Mouse (Mus musculus) MEL (cell line): ENCODE measurements around the gene Selenom. TPM values are rescaled to one million over a fixed set of nuclear protein-coding genes. Genes with fewer than 3 reads are reported as not detected.

ENCODE experiments used
- DNase-seq: peaks from one replicate; pipeline ENCODE4 v3.0.0; 2011; ENCODE audit warnings: low read depth, low spot score
- H3K27ac ChIP-seq: 2 replicates; pipeline ENCODE4 v1.5.1; 2012; ENCODE audit warnings: low read depth, mild to moderate bottlenecking, control low read depth, low read length, moderate library complexity; ENCODE audit not compliant: control insufficient read depth
- H3K27me3 ChIP-seq, 2 experiments: fragments of 150-350 bp in 1 of 2; sonication (generic) in 1 of 2; 2 replicates each; pipeline ENCODE4 v1.6.1; 2012; ENCODE audit warnings: low read length in 2 of 2, mild to moderate bottlenecking in 2 of 2, improper control_type of control experiment in 1 of 2, moderate library complexity in 1 of 2; ENCODE audit not compliant: insufficient read depth in 2 of 2, control insufficient read depth in 1 of 2
- H3K36me3 ChIP-seq, 2 experiments: 2 replicates each; pipeline ENCODE4 v1.6.1; 2012 to 2014; ENCODE audit warnings: low read length in 2 of 2, improper control_type of control experiment in 1 of 2, inconsistent platforms in 1 of 2, mild to moderate bottlenecking in 1 of 2; ENCODE audit not compliant: insufficient read depth in 2 of 2, control insufficient read depth in 1 of 2
- H3K4me1 ChIP-seq, 2 experiments: fragments of 150-350 bp in 1 of 2; sonication (generic) in 1 of 2; 2 replicates each; pipeline ENCODE4 v1.6.1; 2012; ENCODE audit warnings: low read length in 2 of 2, improper control_type of control experiment in 1 of 2, mild to moderate bottlenecking in 1 of 2; ENCODE audit not compliant: insufficient read depth in 2 of 2, control insufficient read depth in 1 of 2
- H3K4me3 ChIP-seq, 2 experiments: fragments of 150-350 bp in 1 of 2; sonication (generic) in 1 of 2; 2 replicates each; pipeline ENCODE4 v1.5.1; 2012; ENCODE audit warnings: low read depth in 2 of 2, low read length in 2 of 2, mild to moderate bottlenecking in 2 of 2, moderate library complexity in 2 of 2, control low read depth in 1 of 2, improper control_type of control experiment in 1 of 2; ENCODE audit not compliant: control insufficient read depth in 1 of 2, insufficient read depth in 1 of 2
- H3K79me2 ChIP-seq: 2 replicates; pipeline ENCODE4 v1.6.1; 2012; ENCODE audit warnings: mild to moderate bottlenecking, low read length, moderate library complexity; ENCODE audit not compliant: control insufficient read depth, poor library complexity, insufficient read depth
- H3K9ac ChIP-seq: 2 replicates; pipeline ENCODE4 v1.6.1; 2012; ENCODE audit warnings: low read depth, mild to moderate bottlenecking, control low read depth, low read length, moderate library complexity; ENCODE audit not compliant: control insufficient read depth, poor library complexity, severe bottlenecking
- H3K9me3 ChIP-seq: fragments of 150-350 bp; sonication (generic); replicated peaks from 2 replicates; pipeline ENCODE4 v1.6.1; 2012; ENCODE audit warnings: mild to moderate bottlenecking, low read length, improper control_type of control experiment, moderate library complexity; ENCODE audit not compliant: insufficient read depth
- BHLHE40 ChIP-seq: IDR thresholded peaks from 2 replicates; pipeline ENCODE4 v1.6.1; 2012; ENCODE audit warnings: low read depth, mild to moderate bottlenecking, inconsistent platforms, low read length, improper control_type of control experiment, borderline replicate concordance
- CHD1 ChIP-seq: IDR thresholded peaks from 2 replicates; pipeline ENCODE4 v1.6.1; 2012; ENCODE audit warnings: low read depth, mild to moderate bottlenecking, inconsistent platforms, low read length, improper control_type of control experiment
- E2F4 ChIP-seq: IDR thresholded peaks from 2 replicates; pipeline ENCODE4 v1.6.1; 2011; ENCODE audit warnings: low read depth, low read length, improper control_type of control experiment, borderline replicate concordance
- EP300 ChIP-seq, 2 experiments: IDR thresholded peaks; 2 replicates each; pipeline ENCODE4 v1.6.1; 2011; ENCODE audit warnings: improper control_type of control experiment in 2 of 2, low read length in 2 of 2, low read depth in 1 of 2, mild to moderate bottlenecking in 1 of 2
- ETS1 ChIP-seq: IDR thresholded peaks from 2 replicates; pipeline ENCODE4 v1.6.1; 2012; ENCODE audit warnings: low read depth, mild to moderate bottlenecking, inconsistent platforms, low read length, improper control_type of control experiment, moderate library complexity
- GATA1 ChIP-seq: IDR thresholded peaks from 2 replicates; pipeline ENCODE4 v1.6.1; 2011; ENCODE audit warnings: low read depth, low read length, improper control_type of control experiment
- HCFC1 ChIP-seq: IDR thresholded peaks from 2 replicates; pipeline ENCODE4 v1.6.1; 2012; ENCODE audit warnings: low read depth, mild to moderate bottlenecking, inconsistent platforms, low read length, improper control_type of control experiment, moderate library complexity
- KAT2A ChIP-seq: conservative IDR thresholded peaks from 2 replicates; pipeline ENCODE4 v1.6.1; 2012; ENCODE audit warnings: low read depth, low read length, improper control_type of control experiment, inconsistent platforms
- MAX ChIP-seq: IDR thresholded peaks from 2 replicates; pipeline ENCODE4 v1.6.1; 2011; ENCODE audit warnings: low read length, improper control_type of control experiment
- MXI1 ChIP-seq: IDR thresholded peaks from 2 replicates; pipeline ENCODE4 v1.6.1; 2011; ENCODE audit warnings: mild to moderate bottlenecking, low read depth, low read length, improper control_type of control experiment
- MYC ChIP-seq: IDR thresholded peaks from 2 replicates; pipeline ENCODE4 v1.6.1; 2011; ENCODE audit warnings: low read depth, mild to moderate bottlenecking, low read length, improper control_type of control experiment, moderate library complexity
- POLR2AphosphoS2 ChIP-seq: IDR thresholded peaks from 2 replicates; pipeline ENCODE4 v1.6.1; 2011; ENCODE audit warnings: low read length, improper control_type of control experiment
- POLR2AphosphoS5 ChIP-seq: IDR thresholded peaks from 2 replicates; pipeline ENCODE4 v1.6.1; 2012; ENCODE audit warnings: low read depth, borderline replicate concordance, mild to moderate bottlenecking, inconsistent platforms, low read length, moderate library complexity, mixed read lengths
- SIN3A ChIP-seq: IDR thresholded peaks from 2 replicates; pipeline ENCODE4 v1.6.1; 2012; ENCODE audit warnings: low read length, improper control_type of control experiment, inconsistent platforms
- SMC3 ChIP-seq: IDR thresholded peaks from 2 replicates; pipeline ENCODE4 v1.6.1; 2011; ENCODE audit warnings: low read depth, low read length, improper control_type of control experiment
- TAL1 ChIP-seq: IDR thresholded peaks from 2 replicates; pipeline ENCODE4 v1.6.1; 2012; ENCODE audit warnings: mild to moderate bottlenecking, inconsistent platforms, low read length, moderate library complexity, mixed read lengths
- USF1 ChIP-seq: IDR thresholded peaks from 2 replicates; pipeline ENCODE4 v1.6.1; 2014; ENCODE audit warnings: low read depth, mild to moderate bottlenecking, inconsistent platforms, low read length, improper control_type of control experiment, moderate library complexity
- ZC3H11A ChIP-seq: IDR thresholded peaks from 2 replicates; pipeline ENCODE4 v1.6.1; 2012; ENCODE audit warnings: low read depth, mild to moderate bottlenecking, inconsistent platforms, low read length, improper control_type of control experiment
- polyA plus RNA-seq, 2 experiments: library from polyadenylated mRNA; stranded (reverse) in 1 of 2; unstranded in 1 of 2; fragments of >175 nt in 1 of 2; fragments of >200 nt in 1 of 2; gene quantifications; 2 replicates each; pipeline versions ENCODE4 v1.2.1 to v1.2.4; 2012; ENCODE audit warnings: low replicate concordance in 2 of 2, low read depth in 1 of 2; ENCODE audit not compliant: insufficient read length in 2 of 2, insufficient read depth in 1 of 2, missing spikeins in 1 of 2
- total RNA-seq: library from RNA; depleted of rRNA; stranded (reverse); fragments of 300-350 nt; gene quantifications from 2 replicates; pipeline ENCODE4 v1.2.3, GENCODE M21; 2012

The Selenom gene
- total and polyA plus RNA-seq, 3 experiments = 29.5 to 35.4 TPM; not detected in 1

DNA sequence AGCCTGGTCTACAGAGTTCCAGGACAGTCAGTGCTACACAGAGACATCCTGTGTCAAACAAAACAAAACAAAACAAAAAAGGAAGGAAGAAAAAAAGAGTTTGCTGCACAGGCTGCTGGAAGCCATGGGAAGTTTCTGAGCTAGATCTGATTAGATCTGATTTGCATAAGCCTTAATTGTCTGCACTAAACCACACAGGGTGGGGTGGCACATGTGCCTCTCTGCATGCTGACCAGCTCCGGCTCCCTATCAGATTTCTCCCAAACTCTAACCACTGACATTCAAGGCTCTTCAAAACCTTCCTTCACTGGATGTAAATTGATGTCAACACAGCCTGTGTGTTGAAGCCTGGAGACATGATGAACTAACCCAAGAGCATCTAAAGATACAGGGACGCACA, 32.6 kb downstream of the Selenom start:
- Histone ChIP-seq H3K27ac (no peak overlapping the region), H3K4me1 (peaks cover 2 to 10% of the 10 kb centered on the region in 2 experiments; a peak in 3 of 4 replicates), H3K9ac (no peak overlapping the region), H3K9me3 (no peaks in the 10 kb centered on the region), H3K79me2 (no peaks in the 10 kb centered on the region), H3K27me3 (peaks cover 0 to 2% of the 10 kb centered on the region in 2 experiments; a peak in 1 of 4 replicates), H3K36me3 (no peaks in the 10 kb centered on the region), H3K4me3 (no peak overlapping the region)
- DNase-seq = no peak
- TF ChIP-seq USF1 = peak; percentile 36; the same call in 1 of the 2 replicates
- no peak for TF ChIP-seq HCFC1
- peak; percentile 35; the same call in 1 of the 2 replicates for TF ChIP-seq GATA1
- no peak for TF ChIP-seq E2F4
- TF ChIP-seq MXI1 = peak; percentile 56; the same call in 1 of the 2 replicates
- TF ChIP-seq SIN3A = peak; percentile 46; the same call in 1 of the 2 replicates
- 0 out of 4 replicates have a peak, but pooled peaks have one; percentile 6 to 15 for TF ChIP-seq EP300 (IDR thresholded peaks at IDR 0.05; ENCODE audit: low read depth in 1 of 2, low read length in 2 of 2)
- 0 out of 2 replicates have a peak, but pooled peaks have one; percentile 27 for TF ChIP-seq MAX
- TF ChIP-seq POLR2AphosphoS2 = no peak
- TF ChIP-seq MYC = 0 out of 2 replicates have a peak, but pooled peaks have one; percentile 26
- no peak for TF ChIP-seq CHD1
- TF ChIP-seq ETS1 = peak; percentile 64
- TF ChIP-seq BHLHE40 = peak; percentile 58; the same call in 1 of the 2 replicates

DNA sequence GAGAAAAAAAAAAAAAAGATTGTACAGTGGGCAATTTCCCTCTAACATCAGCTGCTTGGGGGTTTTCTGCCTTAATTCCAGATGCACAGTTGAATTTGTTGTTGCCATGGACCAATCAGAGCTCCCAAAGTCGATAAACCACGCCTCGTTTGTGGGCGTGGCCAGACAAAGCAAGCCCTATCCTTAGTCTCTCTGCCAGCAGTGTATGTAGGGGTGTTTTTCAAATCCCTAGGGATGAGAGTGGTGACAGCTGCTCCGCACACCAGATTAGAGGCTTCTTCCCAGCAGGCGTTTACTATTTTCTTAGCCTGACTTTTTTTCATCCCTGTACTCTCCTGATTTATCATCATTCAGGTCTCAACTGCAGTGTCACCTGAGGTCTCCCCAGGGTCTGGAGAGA, 33.5 kb downstream of the Selenom start:
- Histone ChIP-seq H3K4me1 (peaks cover 2 to 10% of the 10 kb centered on the region in 2 experiments; a peak in 3 of 4 replicates), H3K79me2 (no peaks in the 10 kb centered on the region), H3K27ac (no peak overlapping the region), H3K9me3 (no peaks in the 10 kb centered on the region), H3K9ac (no peak overlapping the region), H3K4me3 (no peak overlapping the region), H3K36me3 (no peaks in the 10 kb centered on the region), H3K27me3 (peaks cover 0 to 2% of the 10 kb centered on the region in 2 experiments; a peak in 1 of 4 replicates)
- no peak for TF ChIP-seq GATA1
- TF ChIP-seq SMC3 = no peak
- no peak for TF ChIP-seq E2F4
- no peak for TF ChIP-seq ZC3H11A
- no peak for TF ChIP-seq BHLHE40
- TF ChIP-seq TAL1 = no peak
- TF ChIP-seq SIN3A = no peak
- no peak for TF ChIP-seq KAT2A
- no peak for TF ChIP-seq MAX
- no peak for TF ChIP-seq POLR2AphosphoS5
- no peak for TF ChIP-seq HCFC1
- no peak for TF ChIP-seq ETS1
- peak; percentile 65 for DNase-seq
